Mouse (Mus musculus): ENCODE measurements around the gene Pkd1l2.

Gene Pkd1l2

DNA sequence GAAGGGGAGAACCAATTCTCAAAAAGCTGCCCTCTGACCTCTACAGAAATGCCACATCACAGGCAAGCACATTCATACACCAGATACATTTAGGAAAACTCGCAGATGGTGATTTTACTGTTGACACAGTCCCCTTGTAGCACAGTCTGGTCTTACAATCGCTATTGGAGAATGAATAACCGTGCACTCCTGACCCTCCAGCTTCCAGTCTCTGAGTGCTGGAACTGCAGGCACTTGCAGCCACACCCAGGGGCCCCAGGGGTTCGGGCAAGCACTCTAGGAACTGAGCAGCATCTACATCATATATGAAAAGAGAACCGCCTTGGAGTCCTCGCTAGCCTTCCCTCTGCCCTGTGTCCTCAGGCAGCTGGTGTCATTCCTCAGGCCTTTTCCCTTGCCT lies 50.8 kb downstream of the Pkd1l2 start:
- no peak for DNase-seq

DNA sequence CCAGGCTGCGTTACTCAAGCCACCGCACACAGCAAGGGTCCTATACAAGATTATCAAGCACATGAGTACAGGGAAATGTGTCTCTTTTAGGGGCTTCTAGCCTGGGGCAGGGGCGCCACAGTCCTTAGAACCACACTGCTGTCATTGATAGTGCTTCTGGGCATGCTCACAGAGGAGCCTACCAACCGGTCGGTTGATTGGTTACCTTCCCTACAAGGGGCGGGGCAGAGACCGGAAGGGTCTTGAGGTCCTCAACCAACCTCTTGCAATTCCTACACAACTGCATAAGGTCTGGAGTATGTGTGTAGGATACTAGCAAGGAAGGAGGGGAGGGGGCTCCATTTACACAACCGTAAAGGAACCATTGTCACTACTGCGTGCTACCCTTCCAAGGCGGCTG lies 53.6 kb downstream of the Pkd1l2 start:
- no peak for DNase-seq

- no peak for DNase-seq
Observed at GRCm38 (mm10) chr8:117027601-117028000, 54.6 kb downstream of the Pkd1l2 start.

GRCm38 (mm10) chr8:117022297-117022993 lies 59.8 kb downstream of the Pkd1l2 start:
- DNase-seq = no peak

GRCm38 (mm10) chr8:117019323-117020275 lies 62.6 kb downstream of the Pkd1l2 start:
- DNase-seq = no peak

- no peak for DNase-seq
Observed at GRCm38 (mm10) chr8:117017896-117018295, 64.4 kb downstream of the Pkd1l2 start.

GRCm38 (mm10) chr8:117017006-117017405 lies 65.2 kb downstream of the Pkd1l2 start:
- DNase-seq = no peak

- DNase-seq = no peak
Observed at GRCm38 (mm10) chr8:117015670-117016069, 66.6 kb downstream of the Pkd1l2 start.

GRCm38 (mm10) chr8:117011366-117011765 lies 70.9 kb downstream of the Pkd1l2 start:
- no peak for DNase-seq

DNA sequence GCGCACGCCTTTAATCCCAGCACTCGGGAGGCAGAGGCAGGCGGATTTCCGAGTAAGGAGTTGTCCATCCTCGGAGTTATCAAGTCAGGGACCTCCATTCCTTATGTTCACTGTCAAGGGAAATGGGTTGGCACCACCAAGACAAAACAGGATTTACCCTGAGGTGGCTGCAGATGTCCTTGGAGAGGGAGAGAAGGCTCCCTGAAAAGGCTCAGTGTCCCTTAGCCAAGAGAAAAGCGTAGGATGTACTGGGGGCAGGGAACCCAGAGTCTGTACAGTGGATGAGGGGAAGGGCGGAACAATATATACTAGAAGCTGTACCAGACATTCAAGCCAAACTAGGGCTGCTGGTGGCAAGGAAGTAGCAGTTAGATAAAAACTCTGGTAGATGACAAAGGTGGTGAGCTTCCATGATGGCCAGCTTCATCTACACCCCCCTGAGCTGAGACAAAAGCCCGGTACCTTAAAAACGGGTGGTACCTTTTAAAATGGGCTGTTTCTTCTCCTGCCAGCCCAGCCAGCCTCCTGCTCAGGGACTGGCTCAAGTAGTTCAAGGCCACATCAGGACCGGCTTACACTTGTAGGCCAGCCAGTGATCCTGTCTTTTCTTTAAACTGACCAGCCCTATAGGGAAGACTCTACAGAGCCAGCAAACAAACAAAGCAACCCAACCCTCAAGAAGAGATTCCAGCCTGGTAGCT lies 88.1 kb downstream of the Pkd1l2 start:
- no peak for DNase-seq

- peak; percentile 100 for DNase-seq
Observed at GRCm38 (mm10) chr8:116993095-116993867, 89.0 kb downstream of the Pkd1l2 start, which contains the start of gene Gcsh. TSS of gene Gcsh (minus strand) at chr8:116993537.

- peak; percentile 31 for DNase-seq
Observed at GRCm38 (mm10) chr8:116992176-116992971, 89.9 kb downstream of the Pkd1l2 start.

DNA sequence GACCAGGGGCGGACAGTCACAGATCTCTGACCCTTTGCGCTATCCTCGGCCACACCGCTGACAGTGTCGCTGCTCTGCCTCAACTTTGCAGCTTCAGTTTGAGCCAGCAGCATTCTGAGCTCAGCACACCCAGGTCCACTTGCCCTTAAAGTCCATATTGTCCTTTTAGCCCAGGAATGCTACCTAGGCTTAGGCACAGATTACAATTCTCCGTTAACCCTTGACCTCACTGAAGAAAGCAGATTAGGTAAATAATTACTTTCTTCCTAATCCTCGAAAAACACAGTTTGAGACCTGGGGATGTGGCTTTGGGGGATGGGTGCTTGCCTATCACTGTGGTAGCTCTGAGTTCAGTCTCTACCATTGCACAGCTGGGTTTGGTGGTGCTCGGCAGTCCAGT lies 91.0 kb downstream of the Pkd1l2 start:
- no peak for DNase-seq

GRCm38 (mm10) chr8:116989842-116990241 lies 92.4 kb downstream of the Pkd1l2 start:
- no peak for DNase-seq

DNA sequence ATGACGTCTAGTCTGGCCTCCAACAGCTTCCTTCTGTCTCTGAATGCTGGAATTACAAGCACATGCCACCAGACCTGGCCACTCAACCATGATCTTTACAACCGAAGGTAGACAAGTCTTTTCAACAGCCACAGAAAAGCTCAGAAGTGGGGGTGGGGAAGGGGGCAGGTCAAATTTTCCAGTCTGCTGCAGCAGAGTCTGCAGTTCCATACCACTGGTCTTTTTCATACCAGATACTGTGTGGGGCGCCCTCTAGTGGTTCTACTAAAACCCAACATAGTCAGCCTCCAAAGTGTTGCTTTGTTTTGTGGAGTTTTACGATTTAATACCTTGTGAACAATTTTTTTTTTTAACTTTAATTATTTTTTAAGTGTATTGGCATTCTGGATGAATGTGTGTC lies 102.1 kb downstream of the Pkd1l2 start:
- peak; percentile 85 for DNase-seq

DNA sequence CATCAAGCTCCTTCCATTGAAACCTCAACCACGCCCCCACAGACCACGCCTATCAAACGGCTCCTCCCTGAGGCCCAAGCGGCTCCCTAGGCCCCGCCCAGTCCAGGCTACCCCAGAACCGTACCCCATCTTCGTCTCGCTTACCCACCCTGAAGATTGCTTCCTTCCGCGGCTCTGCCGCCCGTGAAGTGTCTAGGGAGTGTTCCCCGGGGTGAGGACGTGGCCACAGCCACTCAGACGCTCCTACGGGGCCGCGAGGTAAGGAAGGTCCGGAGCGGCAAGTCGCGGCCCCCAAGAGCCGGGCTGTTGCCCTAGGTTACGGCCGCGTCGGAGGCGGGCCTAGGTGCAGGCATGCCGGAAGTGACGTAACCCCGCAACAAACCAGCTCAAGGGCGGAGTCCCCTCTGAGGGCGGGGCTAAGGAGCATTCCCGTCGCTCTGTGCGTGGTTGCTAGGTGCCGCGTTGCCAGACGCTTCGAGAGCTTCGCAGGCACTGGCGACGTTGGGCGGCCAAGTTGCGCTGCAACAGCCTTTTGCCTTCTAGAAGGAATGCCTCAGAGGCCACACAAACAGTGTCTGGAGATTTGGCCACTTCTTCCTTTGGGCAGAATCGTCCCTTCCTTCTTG lies 103.5 kb downstream of the Pkd1l2 start, which contains the start of gene 1700030J22Rik:
Gene 1700030J22Rik (minus strand): TSS at position 329 of the 626 bp plus-strand sequence.
- peak; percentile 100 for DNase-seq

- DNase-seq = no peak
Observed at GRCm38 (mm10) chr8:116978052-116978451, 104.2 kb downstream of the Pkd1l2 start.

GRCm38 (mm10) chr8:116975606-116976005 lies 106.6 kb downstream of the Pkd1l2 start:
- DNase-seq = no peak

DNA sequence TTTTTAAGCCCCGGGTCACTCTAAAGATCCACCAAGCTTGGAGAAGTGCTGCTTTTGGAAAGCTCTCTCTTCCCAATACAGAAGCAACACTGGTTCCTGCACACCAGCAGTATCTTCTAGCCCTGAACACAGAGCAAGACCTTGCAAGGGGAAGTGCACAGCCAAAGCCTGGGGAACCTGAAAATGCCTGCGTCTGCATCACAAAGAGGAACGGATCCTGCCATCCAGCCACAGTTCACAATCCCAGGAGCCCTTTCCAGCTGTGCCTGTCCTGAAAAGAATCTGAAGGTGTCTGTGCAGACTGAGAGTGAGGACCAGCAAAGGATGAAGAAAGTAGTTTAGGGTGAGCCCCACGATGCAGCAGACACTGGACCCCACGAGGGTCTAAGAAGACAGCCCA lies 107.2 kb downstream of the Pkd1l2 start:
- no peak for DNase-seq

DNA sequence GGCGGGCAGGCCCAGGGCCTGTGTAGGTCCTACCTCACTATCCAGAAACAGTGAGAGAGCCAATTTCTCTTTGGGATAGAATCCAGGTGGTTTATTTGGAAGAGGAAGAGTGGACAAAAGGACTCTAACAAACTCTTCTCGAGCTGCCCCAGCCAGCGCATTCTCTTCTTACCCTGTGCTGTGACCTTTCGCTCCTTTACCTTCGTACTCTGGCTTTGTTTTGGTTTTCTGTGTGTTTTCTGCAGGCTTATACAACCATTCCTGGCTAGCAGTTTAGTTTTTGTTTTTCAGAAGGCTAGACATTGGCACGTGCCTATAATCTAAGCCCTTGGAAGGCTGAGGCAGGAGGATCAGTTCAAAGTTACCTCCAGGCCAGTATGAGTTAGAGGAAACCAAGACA lies 112.7 kb downstream of the Pkd1l2 start:
- no peak for DNase-seq

DNA sequence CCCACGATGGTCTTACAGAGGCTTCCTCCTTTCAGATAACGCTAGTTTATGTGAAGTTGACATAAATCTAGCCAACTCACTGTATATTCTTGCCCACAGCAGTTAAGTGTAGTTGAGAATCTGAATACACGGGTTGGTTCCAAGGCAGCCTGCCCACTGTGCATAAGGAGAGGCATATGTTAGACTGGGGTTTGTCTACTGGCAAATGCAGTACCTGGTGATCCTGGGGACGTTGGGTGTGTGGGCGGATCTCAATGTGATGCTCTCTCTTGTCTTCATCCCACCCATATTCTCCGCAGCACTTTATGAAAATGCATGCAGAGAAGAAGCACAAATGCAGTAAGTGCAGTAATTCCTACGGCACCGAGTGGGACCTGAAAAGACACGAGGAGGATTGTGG lies 127.8 kb downstream of the Pkd1l2 start:
- no peak for DNase-seq

All from embryo, embryonic 11 days (tissue).